Mouse (Mus musculus): ENCODE data around the gene Gm14214.

GRCm38 (mm10) chr2:154807689-154808088 lies 37.9 kb upstream of the Gm14214 start:
- TF ChIP-seq CTCF (IDR thresholded peaks at IDR 0.05; ENCODE audit: low read depth, low read length) = no peak
- no peak for TF ChIP-seq POLR2AphosphoS5 (IDR thresholded peaks at IDR 0.05; ENCODE audit: insufficient replicate concordance, low read depth, low read length)
- no peak for TF ChIP-seq GATA2 (IDR thresholded peaks at IDR 0.05; ENCODE audit: borderline replicate concordance, low read depth, low read length)
- no peak for TF ChIP-seq GATA1 (IDR thresholded peaks at IDR 0.05; ENCODE audit: borderline replicate concordance, low read length)
- TF ChIP-seq TAL1 (conservative IDR thresholded peaks at IDR 0.05; ENCODE audit: low read depth, low read length) = no peak

All from G1E (cell line).